Mouse (Mus musculus): ENCODE measurements around the gene Pax8. TPM values are rescaled to one million over a fixed set of nuclear protein-coding genes. Genes with fewer than 3 reads are reported as not detected.

Gene Pax8
- polyA plus RNA-seq, 1 experiment from 2014 or later, result not detected

- WGBS, result 54% methylated on average over 4 of the region's 4 CpGs
- Histone ChIP-seq H3K9me3 (ENCODE audit: control insufficient read depth, low read length) (no peaks in the 10 kb centered on the region), H3K27me3 (ENCODE audit: control insufficient read depth, insufficient read depth, low read depth, low read length) (no peaks in the 10 kb centered on the region), H3K27ac (ENCODE audit: low read length) (no peak overlapping the region), H3K4me2 (ENCODE audit: low read depth, low read length) (no peak overlapping the region), H3K9ac (ENCODE audit: low read length) (no peak overlapping the region), H3K4me1 (replicated peaks; ENCODE audit: control insufficient read depth, insufficient read depth, low read length) (no peaks in the 10 kb centered on the region), H3K4me3 (ENCODE audit: low read length) (no peak overlapping the region), H3K36me3 (ENCODE audit: control insufficient read depth, insufficient read depth, low read length) (no peaks in the 10 kb centered on the region)
- ATAC-seq (ENCODE audit: low read depth), result no peak
Measured at GRCm38 (mm10) chr2:24487056-24487825, 11.8 kb upstream of the Pax8 start.

DNA sequence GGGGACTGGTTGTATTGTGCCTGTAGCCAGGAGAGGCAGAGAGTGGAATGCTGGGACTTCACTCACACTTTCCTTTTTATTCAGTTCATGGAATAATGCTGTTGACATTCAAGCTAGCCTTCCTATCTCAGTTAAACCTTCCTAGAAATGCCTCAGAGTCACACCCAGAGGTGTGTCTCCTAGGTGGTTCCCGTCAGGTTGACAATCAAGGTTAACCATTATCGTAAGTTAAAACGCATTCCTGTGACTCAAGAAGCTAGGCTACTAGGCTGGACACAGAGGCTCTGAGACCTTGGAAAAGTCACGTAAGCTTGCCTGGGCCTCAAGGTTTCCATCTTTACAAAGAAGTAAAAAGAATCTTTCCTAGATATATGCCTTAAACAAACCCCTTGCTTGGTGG is 10.0 kb upstream of the Pax8 start:
- Histone ChIP-seq H3K4me3 (ENCODE audit: low read length) (no peak overlapping the region), H3K27me3 (ENCODE audit: control insufficient read depth, insufficient read depth, low read depth, low read length) (no peaks in the 10 kb centered on the region), H3K4me1 (replicated peaks; ENCODE audit: control insufficient read depth, insufficient read depth, low read length) (no peaks in the 10 kb centered on the region), H3K4me2 (ENCODE audit: low read depth, low read length) (no peak overlapping the region), H3K9ac (ENCODE audit: low read length) (no peak overlapping the region), H3K36me3 (ENCODE audit: control insufficient read depth, insufficient read depth, low read length) (no peaks in the 10 kb centered on the region), H3K27ac (ENCODE audit: low read length) (no peak overlapping the region), H3K9me3 (ENCODE audit: control insufficient read depth, low read length) (no peaks in the 10 kb centered on the region)
- 71% methylated on average over 4 of the region's 4 CpGs for WGBS
- ATAC-seq (ENCODE audit: low read depth), result no peak

- H3K27me3 ChIP-seq (ENCODE audit: control insufficient read depth, insufficient read depth, low read depth, low read length), result peaks cover 22% of the 10 kb centered on the region
- H3K9ac ChIP-seq (ENCODE audit: low read length), result no peak overlapping the region
- H3K4me2 ChIP-seq (ENCODE audit: low read depth, low read length), result no peak overlapping the region
- ATAC-seq (ENCODE audit: low read depth), result no peak
- H3K9me3 ChIP-seq (ENCODE audit: control insufficient read depth, low read length), result no peaks in the 10 kb centered on the region
- WGBS, result 31% methylated on average over 2 of the region's 2 CpGs
- H3K27ac ChIP-seq (ENCODE audit: low read length), result no peak overlapping the region
- H3K36me3 ChIP-seq (ENCODE audit: control insufficient read depth, insufficient read depth, low read length), result no peaks in the 10 kb centered on the region
- H3K4me1 ChIP-seq (replicated peaks; ENCODE audit: control insufficient read depth, insufficient read depth, low read length), result no peaks in the 10 kb centered on the region
- no peak overlapping the region for H3K4me3 ChIP-seq (ENCODE audit: low read length)
Measured at GRCm38 (mm10) chr2:24479906-24480305, 4.5 kb upstream of the Pax8 start.

GRCm38 (mm10) chr2:24479151-24479550 is 3.8 kb upstream of the Pax8 start:
- Histone ChIP-seq H3K27ac (ENCODE audit: low read length) (no peak overlapping the region), H3K4me3 (ENCODE audit: low read length) (no peak overlapping the region), H3K27me3 (ENCODE audit: control insufficient read depth, insufficient read depth, low read depth, low read length) (peaks cover 30% of the 10 kb centered on the region), H3K9ac (ENCODE audit: low read length) (no peak overlapping the region), H3K36me3 (ENCODE audit: control insufficient read depth, insufficient read depth, low read length) (no peaks in the 10 kb centered on the region), H3K9me3 (ENCODE audit: control insufficient read depth, low read length) (no peaks in the 10 kb centered on the region), H3K4me1 (replicated peaks; ENCODE audit: control insufficient read depth, insufficient read depth, low read length) (no peaks in the 10 kb centered on the region), H3K4me2 (ENCODE audit: low read depth, low read length) (no peak overlapping the region)
- WGBS, result 24% methylated on average over 1 of the region's 1 CpGs
- ATAC-seq (ENCODE audit: low read depth), result no peak

GRCm38 (mm10) chr2:24478611-24479010 is 3.2 kb upstream of the Pax8 start:
- no peak for ATAC-seq (ENCODE audit: low read depth)
- Histone ChIP-seq H3K27ac (ENCODE audit: low read length) (no peak overlapping the region), H3K9me3 (ENCODE audit: control insufficient read depth, low read length) (no peaks in the 10 kb centered on the region), H3K27me3 (ENCODE audit: control insufficient read depth, insufficient read depth, low read depth, low read length) (peaks cover 35% of the 10 kb centered on the region), H3K4me2 (ENCODE audit: low read depth, low read length) (no peak overlapping the region), H3K36me3 (ENCODE audit: control insufficient read depth, insufficient read depth, low read length) (no peaks in the 10 kb centered on the region), H3K4me3 (ENCODE audit: low read length) (no peak overlapping the region), H3K9ac (ENCODE audit: low read length) (no peak overlapping the region), H3K4me1 (replicated peaks; ENCODE audit: control insufficient read depth, insufficient read depth, low read length) (0 out of 2 replicates have a peak, but pooled peaks cover 2% of the 10 kb centered on the region)
- 43% methylated on average over 4 of the region's 4 CpGs for WGBS

DNA sequence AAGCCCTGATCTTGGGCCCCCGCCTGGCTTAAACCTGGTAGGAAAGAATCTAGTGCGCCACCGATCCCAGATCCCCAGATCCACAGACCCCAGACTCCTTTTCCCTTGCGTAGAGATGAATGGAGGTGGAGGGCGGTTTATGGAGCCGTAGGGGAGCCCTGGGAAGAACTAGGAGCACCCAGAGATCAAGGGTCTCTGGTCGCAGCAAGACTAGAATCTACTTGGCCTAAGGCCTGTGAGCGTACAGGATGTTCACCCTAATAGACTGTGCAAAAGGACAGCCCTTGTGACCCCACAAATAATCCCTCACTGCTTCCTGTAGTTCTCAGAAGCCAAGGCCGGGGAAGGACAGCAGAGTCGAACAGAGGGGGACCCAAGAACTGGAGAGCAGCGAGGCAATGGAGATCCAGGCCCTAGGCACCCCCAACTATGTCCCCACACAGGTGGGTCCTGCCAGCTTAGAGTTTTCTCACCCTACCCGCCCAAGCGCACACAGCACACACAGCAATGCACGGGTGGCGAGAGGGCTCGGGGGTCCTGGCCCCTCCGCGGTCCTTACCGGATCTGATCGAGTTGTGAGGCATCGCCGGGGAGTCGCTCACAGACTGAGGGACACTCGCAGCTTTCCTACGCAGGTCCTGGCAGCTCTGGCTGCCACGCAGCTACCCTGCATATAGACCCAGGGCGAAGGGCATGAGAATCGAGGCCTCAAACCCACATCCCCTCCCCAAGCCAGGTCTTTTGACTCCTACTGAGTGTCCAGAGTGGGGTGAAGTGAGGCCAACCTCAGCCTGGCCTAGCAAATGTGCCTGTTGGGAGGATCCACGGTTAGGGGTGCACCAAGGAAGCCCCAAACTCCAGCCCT is 653 bp downstream of the Pax8 start:
- no peak for ATAC-seq (ENCODE audit: low read depth)
- H3K4me2 ChIP-seq (ENCODE audit: low read depth, low read length), result no peak overlapping the region; the same call in 1 of the 2 replicates
- H3K27me3 ChIP-seq (ENCODE audit: control insufficient read depth, insufficient read depth, low read depth, low read length), result peaks cover 55% of the 10 kb centered on the region
- H3K36me3 ChIP-seq (ENCODE audit: control insufficient read depth, insufficient read depth, low read length), result no peaks in the 10 kb centered on the region
- H3K9me3 ChIP-seq (ENCODE audit: control insufficient read depth, low read length), result no peaks in the 10 kb centered on the region
- 0 out of 2 replicates have a peak, but pooled peaks cover 2% of the 10 kb centered on the region for H3K4me1 ChIP-seq (replicated peaks; ENCODE audit: control insufficient read depth, insufficient read depth, low read length)
- H3K9ac ChIP-seq (ENCODE audit: low read length), result no peak overlapping the region
- H3K27ac ChIP-seq (ENCODE audit: low read length), result no peak overlapping the region
- WGBS, result 16% methylated on average over 29 of the region's 29 CpGs
- peak overlapping the region; percentile 32; the same call in 1 of the 2 replicates for H3K4me3 ChIP-seq (ENCODE audit: low read length)

GRCm38 (mm10) chr2:24473641-24474511 is 1.5 kb downstream of the Pax8 start:
- no peak for ATAC-seq (ENCODE audit: low read depth)
- Histone ChIP-seq H3K36me3 (ENCODE audit: control insufficient read depth, insufficient read depth, low read length) (no peaks in the 10 kb centered on the region), H3K27ac (ENCODE audit: low read length) (no peak overlapping the region), H3K4me3 (ENCODE audit: low read length) (peak overlapping the region; percentile 32), H3K27me3 (ENCODE audit: control insufficient read depth, insufficient read depth, low read depth, low read length) (peaks cover 55% of the 10 kb centered on the region), H3K4me2 (ENCODE audit: low read depth, low read length) (peak overlapping the region; percentile 47), H3K9me3 (ENCODE audit: control insufficient read depth, low read length) (no peaks in the 10 kb centered on the region), H3K4me1 (replicated peaks; ENCODE audit: control insufficient read depth, insufficient read depth, low read length) (0 out of 2 replicates have a peak, but pooled peaks cover 2% of the 10 kb centered on the region), H3K9ac (ENCODE audit: low read length) (no peak overlapping the region)
- under 1% methylated on average over 56 of the region's 56 CpGs for WGBS

DNA sequence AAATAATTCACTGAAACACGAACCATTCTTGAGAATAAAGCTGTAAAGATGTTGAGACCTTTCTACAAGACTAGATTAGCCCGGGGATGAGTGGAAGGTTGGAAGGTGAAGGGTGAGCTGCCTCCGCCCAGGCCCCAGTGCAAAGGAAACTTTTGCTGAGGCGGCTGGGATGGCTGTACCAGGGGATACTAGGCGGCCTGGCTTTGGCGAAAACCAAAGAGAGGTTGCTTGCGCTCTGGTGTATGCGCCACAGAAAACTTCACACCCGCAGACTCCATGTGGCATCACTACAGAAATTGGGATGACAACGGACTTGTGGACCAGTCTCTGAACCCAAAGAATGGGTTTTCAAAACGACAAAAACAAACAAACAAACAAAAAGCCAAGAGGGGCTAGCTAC is 2.7 kb downstream of the Pax8 start:
- H3K36me3 ChIP-seq (ENCODE audit: control insufficient read depth, insufficient read depth, low read length), result no peaks in the 10 kb centered on the region
- H3K4me2 ChIP-seq (ENCODE audit: low read depth, low read length), result no peak overlapping the region
- H3K4me3 ChIP-seq (ENCODE audit: low read length), result no peak overlapping the region
- H3K27me3 ChIP-seq (ENCODE audit: control insufficient read depth, insufficient read depth, low read depth, low read length), result peaks cover 55% of the 10 kb centered on the region
- no peak overlapping the region for H3K9ac ChIP-seq (ENCODE audit: low read length)
- 5% methylated on average over 11 of the region's 11 CpGs for WGBS
- no peak overlapping the region for H3K27ac ChIP-seq (ENCODE audit: low read length)
- H3K4me1 ChIP-seq (replicated peaks; ENCODE audit: control insufficient read depth, insufficient read depth, low read length), result 0 out of 2 replicates have a peak, but pooled peaks cover 2% of the 10 kb centered on the region
- no peaks in the 10 kb centered on the region for H3K9me3 ChIP-seq (ENCODE audit: control insufficient read depth, low read length)
- no peak for ATAC-seq (ENCODE audit: low read depth)

Measured in lung, embryonic 16.5 days (tissue).